Mouse (Mus musculus): Measurements from ENCODE around the gene Cdc16. TPM values are rescaled to one million over a fixed set of nuclear protein-coding genes. Genes with fewer than 3 reads are reported as not detected.
"Not testable (repeated sequence)": the region's sequence is repeated elsewhere in the genome, so short reads cannot be mapped to it uniquely, and the experiment has no call there.

Gene Cdc16
- total RNA-seq (2015; ENCODE audit: low replicate concordance) (28.9 and 55.5 TPM in 2 replicates), total RNA-seq (2017; ENCODE audit: low replicate concordance) (30.5 and 33.7 TPM in 2 replicates)

DNA sequence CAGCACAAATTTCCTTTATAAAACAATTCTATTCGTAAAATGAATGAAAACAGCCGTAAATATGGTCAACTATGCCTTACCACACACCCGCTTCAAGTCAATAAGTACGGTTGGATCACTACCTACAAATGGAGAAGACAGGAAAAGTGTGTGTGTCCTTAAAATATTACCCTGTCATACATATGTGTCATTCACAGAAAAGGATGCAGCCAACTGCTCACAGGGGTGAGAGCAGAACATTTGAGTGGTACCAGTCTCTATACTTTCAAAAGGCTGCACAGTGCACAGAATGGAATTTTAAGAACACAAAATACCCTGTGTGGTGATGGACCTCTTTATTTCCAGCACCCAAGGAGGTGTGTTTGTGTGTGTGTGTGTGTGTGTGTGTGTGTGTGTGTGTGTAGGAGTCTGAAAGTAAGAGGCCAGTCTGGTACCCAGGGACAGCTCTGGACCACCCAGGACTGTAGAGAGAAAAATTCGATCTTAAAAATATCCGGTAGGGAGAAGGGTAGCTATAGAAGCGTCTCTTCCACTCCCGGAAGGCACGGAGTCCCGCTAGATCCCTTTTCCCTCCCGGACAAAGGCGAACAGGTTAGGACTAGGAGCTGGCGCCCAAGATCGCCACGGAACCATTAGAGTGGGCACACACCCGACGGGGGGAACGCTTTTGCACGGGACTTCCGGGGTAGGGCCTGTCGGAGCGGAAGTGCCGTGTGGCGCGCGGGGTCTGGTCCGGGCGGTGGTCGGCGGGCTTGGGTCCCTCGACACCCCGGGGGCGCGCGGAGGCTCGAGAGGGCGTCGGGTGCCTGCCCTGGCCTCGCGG is at the start of gene Cdc16:
Gene Cdc16, plus strand, starts transcription at position 695 of the 823 bp plus-strand sequence.
- ATAC-seq (replicated peaks; ENCODE audit: low FRiP score, poor library complexity, severe bottlenecking) = peak; percentile 87

DNA sequence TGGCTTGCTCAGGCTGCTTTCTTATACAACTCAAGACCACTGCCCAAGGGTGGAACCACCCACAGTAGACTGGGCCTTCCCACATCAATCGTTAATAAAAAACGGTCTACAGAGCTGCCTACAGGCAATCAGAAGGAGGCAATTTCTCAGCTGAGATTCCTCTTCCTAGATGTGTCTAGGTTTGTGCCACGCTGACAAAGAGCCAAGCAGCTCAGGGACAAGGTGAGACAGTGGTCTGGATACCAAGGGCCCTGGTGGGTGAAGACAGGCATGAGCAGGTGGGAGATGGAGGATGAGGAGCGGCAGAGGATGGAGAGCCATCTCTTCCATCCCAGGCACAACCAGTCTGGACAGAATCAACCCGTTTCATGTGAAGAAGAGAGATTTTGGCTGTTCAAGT is 49.0 kb upstream of the Cdc16 start:
- no peak for ATAC-seq (replicated peaks; ENCODE audit: low FRiP score, poor library complexity, severe bottlenecking)

DNA sequence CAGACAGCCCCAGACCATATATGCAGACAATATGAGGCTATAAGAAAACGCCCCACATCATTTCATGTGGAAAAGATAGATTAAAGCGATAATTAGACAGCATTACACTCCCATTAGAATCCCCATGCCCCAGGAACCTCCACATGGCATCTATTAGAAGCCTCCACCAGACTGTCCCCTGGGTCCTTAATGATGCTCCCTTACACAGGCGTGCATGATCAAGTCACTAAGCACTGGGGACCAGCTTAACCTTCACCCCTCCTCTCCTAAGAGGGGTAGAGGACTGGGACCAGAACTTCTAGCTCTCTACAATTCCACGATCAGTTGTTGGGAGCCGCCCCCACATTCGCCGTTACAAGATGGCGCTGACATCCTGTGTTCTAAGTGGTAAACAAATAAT is 38.5 kb upstream of the Cdc16 start:
- ATAC-seq (replicated peaks; ENCODE audit: low FRiP score, poor library complexity, severe bottlenecking) = no peak

DNA sequence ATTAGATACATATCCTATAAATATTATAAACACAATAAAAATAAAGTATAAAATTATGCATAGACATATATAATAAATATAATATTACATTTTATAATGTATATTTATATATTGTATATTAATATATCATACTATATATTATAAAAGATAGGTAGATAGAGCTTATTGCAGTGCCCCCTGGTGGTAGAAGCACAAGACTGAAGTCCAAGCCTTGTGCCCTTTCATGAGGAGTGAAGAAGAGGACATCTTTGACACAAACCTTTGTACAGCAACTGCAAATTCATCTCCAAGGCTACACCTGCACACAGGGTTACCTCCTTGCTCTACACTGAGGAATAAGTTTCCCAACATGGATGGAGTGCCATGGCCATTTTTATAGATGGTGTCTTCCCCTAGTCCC is 31.8 kb upstream of the Cdc16 start:
- 0 out of 2 replicates have a peak, but pooled peaks have one; percentile 59 for ATAC-seq (replicated peaks; ENCODE audit: low FRiP score, poor library complexity, severe bottlenecking)

DNA sequence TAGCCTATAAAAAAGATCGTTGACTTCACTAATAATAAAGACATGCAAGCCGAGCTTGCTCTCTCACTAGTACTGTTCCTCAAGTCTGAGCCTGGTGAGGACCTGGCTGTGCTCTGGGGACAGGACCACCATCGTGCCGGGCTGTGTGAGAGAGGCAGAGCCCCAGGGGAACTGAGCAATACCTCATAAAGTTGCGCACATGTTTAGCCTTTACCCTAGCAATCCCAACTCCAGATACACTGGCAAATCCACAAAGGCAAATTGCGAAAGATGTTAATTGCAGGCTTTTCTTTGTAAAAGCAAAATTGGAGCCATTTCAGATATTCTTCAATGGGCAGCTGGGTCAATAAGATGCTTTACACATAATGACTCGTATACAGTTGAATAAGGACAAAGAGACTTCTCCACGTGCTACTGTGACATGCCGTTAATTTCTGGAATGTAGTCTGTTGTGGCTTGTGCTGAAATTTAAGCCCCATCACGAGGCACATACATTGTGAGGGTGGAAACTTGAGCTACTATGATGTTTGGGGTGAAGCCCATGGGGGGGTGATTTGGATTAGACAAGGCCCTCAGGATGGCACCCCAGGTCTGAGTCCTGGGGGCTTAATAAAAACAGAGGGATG is 29.9 kb upstream of the Cdc16 start:
- ATAC-seq (replicated peaks; ENCODE audit: low FRiP score, poor library complexity, severe bottlenecking) = no peak

DNA sequence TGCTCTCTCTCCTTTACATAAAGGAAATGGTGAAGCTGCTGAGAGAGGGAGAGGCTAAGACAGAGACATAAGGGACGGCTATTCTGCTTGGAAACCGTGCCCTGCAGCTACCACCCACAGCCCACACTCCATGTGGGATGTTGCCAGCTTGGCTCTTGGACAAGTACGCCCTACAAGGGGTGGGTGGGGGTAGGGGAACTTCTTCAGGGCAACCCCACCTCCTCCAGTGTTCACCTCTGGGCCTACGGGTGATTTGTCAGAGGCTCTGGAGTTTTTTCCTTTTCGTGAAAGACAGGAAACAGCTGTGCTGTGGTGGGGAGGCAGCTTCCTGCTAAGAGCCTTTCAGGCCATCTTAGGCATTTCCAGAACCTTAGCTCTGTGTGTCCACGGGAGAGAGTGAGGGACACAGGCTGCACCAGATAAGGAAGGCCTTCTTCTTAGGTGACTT is 17.1 kb upstream of the Cdc16 start:
- peak; percentile 57 for ATAC-seq (replicated peaks; ENCODE audit: low FRiP score, poor library complexity, severe bottlenecking)

DNA sequence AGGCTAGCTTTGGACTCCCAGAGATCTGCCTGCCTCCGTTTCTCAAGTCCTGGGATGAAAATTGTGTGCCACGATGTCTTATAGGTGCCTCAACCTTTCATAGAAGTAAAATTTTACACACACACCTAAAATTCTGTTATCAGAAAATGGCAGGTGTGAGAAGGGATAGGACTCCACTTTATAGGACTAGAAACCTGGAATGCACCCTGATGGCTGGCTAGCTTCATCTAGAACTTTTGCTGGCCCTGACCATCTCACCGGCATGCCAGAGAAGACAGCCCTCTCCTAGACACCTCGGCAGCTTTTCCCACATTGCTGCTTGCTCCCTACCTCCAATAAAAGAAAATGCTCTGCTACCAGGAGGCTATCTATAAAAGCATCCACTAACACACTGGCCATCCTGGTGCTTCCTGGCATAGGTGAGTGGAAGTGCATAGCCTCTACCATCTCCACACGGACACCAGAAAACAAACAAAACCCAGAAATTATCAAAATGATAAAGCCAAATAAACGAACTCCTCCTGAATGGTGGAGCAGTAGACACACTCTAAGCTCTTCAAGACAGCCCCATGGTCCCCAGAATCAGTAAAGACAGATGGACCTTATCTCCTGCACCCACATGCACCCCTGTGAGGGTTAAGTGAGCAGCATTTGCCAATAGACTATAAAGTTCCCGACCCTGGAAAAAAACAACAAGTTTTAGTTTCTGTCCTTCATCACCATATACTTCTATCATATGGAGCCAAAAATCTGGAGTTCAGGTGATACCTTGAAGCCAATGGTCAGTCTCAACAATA is 16.5 kb upstream of the Cdc16 start:
- peak; percentile 89 for ATAC-seq (replicated peaks; ENCODE audit: low FRiP score, poor library complexity, severe bottlenecking)

DNA sequence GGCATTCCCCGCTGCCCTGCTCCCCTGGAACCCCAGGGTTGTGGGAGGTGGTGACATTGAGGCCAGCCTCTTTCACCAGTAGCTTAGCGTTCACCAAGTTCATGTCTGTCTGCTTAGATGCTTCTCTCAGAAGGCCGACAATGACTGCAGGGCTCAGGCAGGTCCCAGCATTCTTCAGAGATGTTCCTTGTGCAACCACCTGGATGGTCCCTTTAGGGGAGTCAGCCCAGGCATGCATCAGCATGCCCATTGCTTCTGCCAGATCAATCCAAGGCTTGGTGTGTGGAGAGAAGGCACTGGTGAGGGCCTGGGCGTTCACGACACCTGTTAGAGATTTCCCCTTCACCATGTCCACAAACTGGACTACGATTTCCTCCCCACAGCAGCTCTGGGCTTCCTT is 11.3 kb upstream of the Cdc16 start:
- ATAC-seq (replicated peaks; ENCODE audit: low FRiP score, poor library complexity, severe bottlenecking) = not testable (repeated sequence)

DNA sequence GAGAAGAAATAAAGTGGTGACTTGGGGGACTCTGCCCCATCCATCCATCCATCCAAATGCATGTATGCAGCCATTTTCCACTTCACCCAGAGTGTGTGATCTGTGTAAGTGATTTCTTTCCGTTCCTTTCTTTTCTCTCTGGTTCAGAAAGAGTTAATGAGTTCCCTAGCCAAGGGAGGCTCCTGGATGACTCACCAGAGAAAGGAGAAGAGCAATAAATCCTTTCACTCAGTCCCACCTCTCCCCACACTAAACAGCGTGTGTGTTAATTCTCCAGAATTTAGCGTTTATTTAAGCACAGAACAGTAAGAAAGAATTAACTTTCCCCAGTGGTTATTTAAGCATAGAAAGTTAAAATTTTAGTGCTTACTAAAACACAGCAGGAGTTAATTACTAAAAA is 9.8 kb upstream of the Cdc16 start:
- no peak for ATAC-seq (replicated peaks; ENCODE audit: low FRiP score, poor library complexity, severe bottlenecking)

DNA sequence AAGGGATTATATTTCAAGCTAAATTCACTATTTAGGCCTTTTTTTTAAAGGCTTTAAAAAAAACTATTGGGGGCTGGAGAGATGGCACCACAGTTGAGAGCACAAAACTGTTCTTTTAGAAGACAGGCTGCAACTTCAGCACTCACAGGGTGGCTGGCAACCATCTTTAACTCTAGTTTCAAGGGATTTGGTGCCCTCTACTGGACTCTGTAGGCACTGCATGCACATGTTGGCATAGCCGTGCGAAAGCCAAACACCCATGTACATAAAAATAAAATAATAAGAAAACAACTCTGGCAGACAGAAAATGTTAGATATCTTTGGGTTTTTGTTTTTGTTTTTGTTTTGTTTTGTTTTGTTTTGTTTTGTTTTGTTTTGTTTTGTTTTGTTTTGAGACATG is 3.8 kb upstream of the Cdc16 start:
- ATAC-seq (replicated peaks; ENCODE audit: low FRiP score, poor library complexity, severe bottlenecking) = peak; percentile 62

DNA sequence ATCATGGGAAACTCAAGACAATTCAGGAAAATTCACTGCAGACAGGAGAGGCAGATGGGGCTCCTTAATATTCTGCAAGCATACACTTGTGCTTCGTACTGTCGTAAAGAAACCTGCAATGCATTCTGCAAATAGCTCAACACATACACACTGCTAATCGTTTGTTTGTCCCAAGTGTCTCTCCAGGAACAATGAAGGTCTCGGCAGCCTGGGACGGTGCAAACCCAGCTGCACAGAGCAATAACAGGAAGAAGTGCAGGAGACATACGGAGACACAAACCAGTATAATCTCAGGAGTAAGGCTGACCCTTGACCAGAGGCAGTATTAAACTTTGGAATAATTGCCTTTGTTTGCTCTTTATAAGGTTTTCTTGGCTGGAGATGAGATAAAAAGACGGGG is 996 bp upstream of the Cdc16 start:
- no peak for ATAC-seq (replicated peaks; ENCODE audit: low FRiP score, poor library complexity, severe bottlenecking)

DNA sequence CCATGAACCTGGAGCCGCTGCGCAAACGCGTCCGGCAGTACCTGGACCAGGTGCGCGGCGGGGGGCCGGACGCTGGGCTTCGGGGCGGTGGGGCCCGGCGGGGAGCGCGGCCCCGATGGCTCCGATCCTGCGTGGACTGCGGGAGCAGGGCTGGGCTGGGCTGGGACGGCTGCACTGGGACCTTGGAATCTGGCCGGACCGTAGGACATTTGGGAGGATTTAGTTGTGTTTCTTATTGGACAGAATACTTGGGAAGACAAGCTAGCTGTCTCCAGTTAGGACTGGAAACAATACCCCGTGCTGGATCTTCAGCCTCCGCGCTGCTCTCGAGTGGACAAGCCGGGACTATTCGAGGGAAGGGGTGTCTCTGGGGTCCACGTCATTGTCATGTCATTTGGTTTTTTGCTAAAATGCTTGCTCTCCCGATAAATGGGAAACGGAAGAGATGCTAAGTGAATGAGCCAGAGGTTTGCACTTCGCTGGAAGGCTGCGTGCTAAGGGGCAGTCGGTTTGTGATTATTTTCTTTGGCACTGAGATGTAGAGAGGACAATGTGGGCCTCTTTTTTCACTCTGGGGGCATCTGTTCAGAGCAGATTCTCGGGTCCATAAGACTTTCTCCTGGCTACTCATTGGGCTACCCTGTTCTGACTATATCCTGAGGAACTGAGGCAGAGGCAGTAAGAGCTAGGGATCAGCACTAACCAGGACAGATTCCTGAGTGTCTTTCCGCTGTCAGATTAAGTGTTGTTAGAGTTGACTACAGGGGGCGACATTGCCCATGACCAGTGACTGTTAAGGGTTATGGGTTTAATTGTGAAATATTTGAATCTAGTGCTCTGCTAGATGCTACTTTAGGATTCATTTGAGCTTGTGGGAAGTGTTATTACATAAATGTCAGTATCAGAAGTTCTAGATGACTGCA is 590 bp downstream of the Cdc16 start:
- ATAC-seq (replicated peaks; ENCODE audit: low FRiP score, poor library complexity, severe bottlenecking) = peak; percentile 78

DNA sequence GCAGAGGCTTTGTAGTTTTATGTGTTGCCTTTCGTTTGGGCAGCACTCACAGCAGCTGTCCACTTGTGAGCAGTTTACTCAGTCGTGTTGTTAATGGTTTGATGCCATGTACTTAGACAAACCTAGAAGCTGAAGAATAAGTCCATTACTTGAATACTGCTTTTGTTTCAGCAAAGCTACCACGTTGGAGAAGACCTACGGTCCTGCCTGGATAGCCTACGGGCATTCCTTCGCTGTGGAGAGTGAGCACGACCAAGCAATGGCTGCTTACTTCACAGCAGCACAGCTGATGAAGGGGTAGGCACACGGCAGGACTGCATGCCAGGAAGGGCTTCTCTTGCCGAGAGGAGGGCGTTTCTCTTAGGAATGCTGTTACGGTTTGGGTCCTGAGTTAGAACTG is 11.7 kb downstream of the Cdc16 start:
- no peak for ATAC-seq (replicated peaks; ENCODE audit: low FRiP score, poor library complexity, severe bottlenecking)

DNA sequence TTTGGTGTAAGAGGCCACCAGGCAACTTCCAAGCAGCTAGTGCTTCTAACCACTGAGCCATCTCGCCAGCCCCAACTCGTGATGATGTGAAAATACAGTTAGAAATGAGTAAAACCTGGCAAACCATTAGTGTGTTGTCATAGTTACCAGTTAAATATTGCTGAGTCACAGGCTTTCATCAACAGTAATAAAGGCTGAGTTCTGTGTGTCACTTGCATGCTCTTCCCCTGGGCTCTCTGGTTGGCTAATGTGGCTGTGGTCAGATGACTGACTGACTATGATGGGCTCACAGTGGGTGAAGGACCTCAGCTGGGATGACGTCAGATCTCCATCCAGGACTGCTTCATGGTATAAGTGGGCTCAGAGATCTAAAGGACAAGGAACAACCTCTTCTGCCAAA is 23.1 kb downstream of the Cdc16 start:
- ATAC-seq (replicated peaks; ENCODE audit: low FRiP score, poor library complexity, severe bottlenecking) = no peak

DNA sequence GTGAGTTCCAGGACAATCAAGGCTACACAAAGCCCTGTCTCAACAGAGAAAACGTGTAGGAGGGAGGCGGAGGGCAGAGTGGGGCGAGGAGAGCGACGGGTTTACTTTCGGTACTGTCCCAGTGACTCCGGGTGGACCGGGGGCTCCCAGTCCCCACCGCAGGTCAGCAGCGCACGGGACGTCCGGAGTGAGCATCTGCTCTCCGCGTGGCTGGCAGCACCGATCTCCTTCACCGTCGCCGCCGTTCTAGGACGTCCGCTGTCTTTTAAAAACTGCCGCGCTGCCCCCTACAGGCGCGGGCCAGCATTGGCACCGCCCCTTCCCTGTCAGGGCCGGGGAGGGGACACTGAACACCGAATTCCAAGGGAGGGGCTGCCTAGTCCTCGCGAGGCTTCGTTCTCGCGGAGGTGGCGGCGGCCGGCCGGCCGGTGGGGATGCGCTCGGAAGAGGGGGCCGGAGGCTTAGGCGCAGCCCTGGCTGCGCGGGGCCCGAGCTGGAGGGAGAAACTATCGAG is 27.8 kb downstream of the Cdc16 start, which contains the start of gene Upf3a:
Gene Upf3a, plus strand, starts transcription at position 366 of the 514 bp plus-strand sequence.
- peak; percentile 91 for ATAC-seq (replicated peaks; ENCODE audit: low FRiP score, poor library complexity, severe bottlenecking)

DNA sequence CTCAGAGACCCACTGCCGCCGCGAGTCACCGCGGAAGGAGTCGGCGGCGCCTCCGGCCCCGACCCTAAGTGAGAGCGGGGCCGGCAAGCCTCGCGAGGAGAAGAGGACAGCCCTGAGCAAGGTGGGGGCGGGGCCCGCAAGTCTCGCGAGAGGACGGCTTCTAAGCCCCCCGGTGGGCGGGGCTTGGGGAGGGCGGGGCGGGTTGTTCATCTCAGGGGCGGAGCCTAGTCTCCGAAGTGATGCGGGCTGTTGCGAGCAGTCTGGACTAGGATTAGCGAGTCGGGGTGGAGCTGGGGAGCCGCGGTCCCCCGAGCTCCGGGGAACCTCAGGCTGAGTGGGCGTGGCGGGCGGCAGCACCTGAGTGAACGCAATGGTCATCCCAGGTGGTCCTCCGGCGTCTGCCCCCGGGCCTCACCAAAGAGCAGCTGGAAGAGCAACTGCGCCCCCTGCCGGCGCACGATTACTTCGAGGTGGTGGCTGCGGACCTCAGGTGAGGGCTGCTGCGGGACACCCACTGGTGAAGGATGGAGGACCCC is 28.4 kb downstream of the Cdc16 start:
- ATAC-seq (replicated peaks; ENCODE audit: low FRiP score, poor library complexity, severe bottlenecking) = peak; percentile 83

DNA sequence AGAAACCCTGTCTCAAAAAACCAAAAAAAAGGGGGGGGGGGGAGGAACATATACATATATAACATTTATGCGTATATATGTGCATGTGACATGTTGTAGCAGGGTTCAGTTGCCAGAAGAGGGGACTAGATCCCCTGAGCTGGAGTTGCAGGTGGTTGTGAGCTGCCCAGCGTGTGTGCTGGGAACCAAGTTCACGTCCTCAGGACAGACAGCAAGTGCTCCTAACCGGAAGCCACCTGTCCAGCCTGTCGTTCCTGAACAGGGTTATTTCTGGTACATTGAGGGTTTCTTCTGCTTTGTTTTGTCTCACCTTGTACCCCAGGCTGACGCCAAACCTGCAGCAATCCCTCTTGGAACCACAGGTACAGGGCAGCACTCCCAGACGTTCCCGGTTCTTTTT is 32.1 kb downstream of the Cdc16 start:
- no peak for ATAC-seq (replicated peaks; ENCODE audit: low FRiP score, poor library complexity, severe bottlenecking)

DNA sequence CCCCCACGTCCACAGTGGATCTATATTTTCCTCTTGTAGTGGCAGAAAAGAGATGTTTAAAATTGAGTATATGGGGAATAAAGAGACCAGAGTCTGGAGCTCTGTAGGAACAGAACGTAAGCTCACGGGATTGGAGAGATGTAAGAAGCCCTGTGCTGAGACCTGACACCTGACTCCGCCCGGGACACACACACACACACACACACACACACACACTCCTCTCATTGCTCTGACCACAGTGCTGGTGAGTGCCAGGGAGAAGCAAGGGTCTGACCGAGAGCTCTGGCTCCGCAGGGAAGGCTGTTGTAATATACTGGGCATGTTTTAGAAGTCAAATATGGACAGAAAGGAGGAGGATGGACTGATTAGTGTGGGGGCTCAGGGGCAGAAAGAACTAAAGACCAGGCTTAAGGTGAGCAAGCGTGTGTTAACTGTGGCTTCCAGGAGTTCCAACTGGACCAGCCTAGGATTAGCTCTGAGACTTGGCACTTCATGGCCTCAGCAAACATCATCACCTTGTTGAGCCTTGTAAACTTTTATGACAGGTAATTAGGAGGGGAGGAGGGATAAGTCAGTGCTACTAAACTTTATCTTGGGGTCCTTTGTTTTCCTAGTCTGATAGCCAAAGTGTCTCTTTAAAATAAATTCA is 35.7 kb downstream of the Cdc16 start:
- ATAC-seq (replicated peaks; ENCODE audit: low FRiP score, poor library complexity, severe bottlenecking) = no peak

Data from erythroid progenitor cell, adult 5-6 weeks (primary cell).